Mouse (Mus musculus) hindbrain, embryonic 11.5 days (tissue): ENCODE measurements around the gene D13Ertd608e. TPM values are rescaled to one million over a fixed set of nuclear protein-coding genes. Genes with fewer than 3 reads are reported as not detected.
"Not testable (repeated sequence)": the region's sequence is repeated elsewhere in the genome, so short reads cannot be mapped to it uniquely, and the experiment has no call there.

ENCODE experiments used
- ATAC-seq: fragments of 200-750 bp; cut with Nextera tagmentation; 2 replicates; pipeline ENCODE4 v1.8.0; 2017; ENCODE audit warnings: mild to moderate bottlenecking, moderate TSS enrichment, moderate library complexity; ENCODE audit not compliant: low FRiP score
- DNase-seq: peaks from one replicate; pipeline ENCODE4 v3.0.0-alpha.2; 2015; ENCODE audit warnings: low spot score
- H3K27ac ChIP-seq: fragments of 300-500 bp; sonication (generic); 2 replicates; pipeline ENCODE4 v1.5.1; 2014; ENCODE audit warnings: mild to moderate bottlenecking, low read depth, low read length
- H3K27me3 ChIP-seq: fragments of 300-500 bp; sonication (generic); 2 replicates; pipeline ENCODE4 v1.6.1; 2014; ENCODE audit warnings: mild to moderate bottlenecking, low read length, moderate library complexity, mixed read lengths; ENCODE audit not compliant: control insufficient read depth, insufficient read depth
- H3K36me3 ChIP-seq: fragments of 300-500 bp; sonication (generic); 2 replicates; pipeline ENCODE4 v1.6.1; 2014; ENCODE audit warnings: mild to moderate bottlenecking, low read length, moderate library complexity, mixed read lengths; ENCODE audit not compliant: control insufficient read depth, insufficient read depth
- H3K4me1 ChIP-seq: fragments of 300-500 bp; sonication (generic); replicated peaks from 2 replicates; pipeline ENCODE4 v1.6.1; 2014; ENCODE audit warnings: low read length, mixed read lengths; ENCODE audit not compliant: control insufficient read depth, insufficient read depth
- H3K4me2 ChIP-seq: fragments of 300-500 bp; sonication (generic); replicated peaks from 2 replicates; pipeline ENCODE4 v1.6.1; 2014; ENCODE audit warnings: mild to moderate bottlenecking, low read depth, low read length
- H3K4me3 ChIP-seq: fragments of 300-500 bp; sonication (generic); 2 replicates; pipeline ENCODE4 v1.5.1; 2014; ENCODE audit warnings: low read depth, low read length
- H3K9ac ChIP-seq: fragments of 300-500 bp; sonication (generic); 2 replicates; pipeline ENCODE4 v1.6.1; 2014; ENCODE audit warnings: low read depth, low read length
- H3K9me3 ChIP-seq: fragments of 300-500 bp; sonication (generic); 2 replicates; pipeline ENCODE4 v1.6.1; 2016; ENCODE audit warnings: low read length; ENCODE audit not compliant: control insufficient read depth
- WGBS: fragments of 180-500 bp; shearing (Covaris S2); extraction: QIAGEN DNeasy Blood & Tissue Kit; methylation state at CpG from one replicate; pipeline ENCODE4 v1.1.7; 2014; 5-methylcytosine and 5-hydroxymethylcytosine counted together
- polyA plus RNA-seq: library from polyadenylated mRNA; unstranded; fragments of >200 nt; fragmentation: Nextera tagmentation; extraction: Ambion mirVana; gene quantifications from 2 replicates; pipeline ENCODE4 v1.2.1, GENCODE M21; 2014

Gene D13Ertd608e
- polyA plus RNA-seq, 1 experiment from 2014 or later: not detected

DNA sequence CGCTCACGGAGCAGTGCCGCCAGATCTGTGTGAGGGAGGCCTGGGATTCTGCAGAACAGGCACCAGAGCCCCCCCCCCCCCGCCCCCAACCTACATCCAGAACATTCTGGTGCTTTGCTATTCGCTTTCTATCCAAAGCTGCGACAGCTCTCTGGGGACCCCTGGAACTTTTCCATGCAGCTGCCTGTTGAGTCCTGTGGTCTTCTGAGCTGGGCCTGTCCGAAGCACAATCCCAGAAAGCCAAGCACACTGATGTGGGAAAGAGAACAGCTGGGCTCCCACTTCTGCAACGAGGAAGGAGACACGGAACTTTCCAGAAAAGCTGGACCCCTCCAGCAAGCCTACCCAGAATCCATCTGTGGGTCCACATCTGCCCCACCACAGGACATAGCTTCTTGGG lies 25.8 kb upstream of the D13Ertd608e start:
- H3K9me3 ChIP-seq: no peaks in the 10 kb centered on the region
- H3K36me3 ChIP-seq: no peaks in the 10 kb centered on the region
- no peak overlapping the region for H3K9ac ChIP-seq
- 86% methylated on average over 9 of the region's 9 CpGs for WGBS
- no peaks in the 10 kb centered on the region for H3K4me1 ChIP-seq
- no peak for ATAC-seq
- no peak overlapping the region for H3K4me3 ChIP-seq
- DNase-seq: no peak
- no peak overlapping the region for H3K4me2 ChIP-seq
- no peak overlapping the region for H3K27ac ChIP-seq
- H3K27me3 ChIP-seq: no peaks in the 10 kb centered on the region

DNA sequence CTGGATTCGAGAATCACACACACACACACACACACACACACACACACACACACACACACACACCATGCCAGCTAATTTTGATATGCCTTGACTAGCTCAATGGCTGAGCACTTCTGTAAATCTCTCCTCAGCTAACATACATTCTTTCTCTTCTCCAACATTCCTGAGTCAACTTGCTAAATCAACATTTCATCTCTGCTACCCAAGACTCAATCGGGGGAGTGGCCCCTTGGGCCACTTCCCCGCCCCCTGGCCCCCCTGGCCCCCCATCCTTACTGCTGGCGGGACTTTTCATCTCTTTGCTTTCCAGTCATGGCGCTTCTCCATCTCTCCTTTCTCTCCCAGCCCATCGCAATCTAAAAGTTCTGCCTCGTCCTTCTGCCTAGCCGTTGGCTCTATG lies 19.0 kb upstream of the D13Ertd608e start:
- DNase-seq (no peak), ATAC-seq (no peak)
- Histone ChIP-seq H3K4me2 (no peak overlapping the region), H3K27me3 (no peaks in the 10 kb centered on the region), H3K9ac (no peak overlapping the region), H3K27ac (no peak overlapping the region), H3K4me1 (no peaks in the 10 kb centered on the region), H3K36me3 (no peaks in the 10 kb centered on the region), H3K4me3 (no peak overlapping the region), H3K9me3 (no peaks in the 10 kb centered on the region)
- WGBS: 54% methylated on average over 8 of the region's 8 CpGs

DNA sequence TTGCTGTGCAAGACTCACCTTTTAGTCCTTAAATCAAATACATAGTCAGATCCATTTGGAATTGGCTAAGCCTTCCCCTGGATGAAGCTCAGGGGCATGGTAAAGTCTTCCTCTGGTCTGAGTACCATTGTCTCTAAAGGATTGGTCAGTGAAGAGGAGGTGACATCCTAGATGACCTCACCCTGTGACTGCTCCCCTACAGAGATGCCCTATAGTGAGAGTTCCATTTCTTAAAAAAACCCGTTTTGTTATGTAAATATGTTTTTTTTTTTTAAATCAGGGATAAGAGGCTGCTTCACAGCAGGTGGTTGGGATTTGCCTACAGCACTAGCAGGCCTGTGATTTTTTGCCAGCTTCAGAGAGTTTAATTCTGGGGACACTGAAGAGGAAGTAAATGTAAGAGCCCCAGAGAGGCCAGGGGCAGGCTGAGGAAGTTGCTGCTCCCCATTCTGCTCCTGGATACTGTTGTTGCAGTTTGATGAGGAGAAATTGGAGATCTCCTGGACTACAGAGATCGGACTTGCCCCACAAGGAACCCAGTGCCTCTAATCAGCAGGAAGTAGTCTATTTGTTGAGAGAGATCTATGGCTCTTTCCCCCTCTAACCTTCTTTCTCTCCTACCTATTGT lies 18.1 kb upstream of the D13Ertd608e start:
- no peak for DNase-seq

DNA sequence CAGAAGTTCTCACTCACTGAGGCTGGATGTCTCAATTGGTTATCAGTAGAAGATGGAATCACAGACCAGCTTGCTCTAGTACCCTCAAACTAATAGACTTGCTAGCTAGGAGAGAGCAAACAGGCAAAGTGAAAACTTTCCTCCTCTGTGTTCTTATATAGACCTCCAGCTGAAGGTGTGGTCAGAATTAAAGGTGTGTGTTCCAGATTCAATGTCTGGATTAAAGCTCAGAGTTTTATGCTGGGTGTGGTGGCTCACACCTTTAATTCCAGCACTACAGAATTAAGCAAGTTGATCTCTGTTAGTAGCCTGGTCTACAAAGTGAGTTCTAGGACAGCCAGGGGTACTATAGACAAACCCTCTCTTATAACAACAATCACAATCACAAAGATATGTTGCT lies 5.7 kb upstream of the D13Ertd608e start, which contains the start of gene AF067063:
AF067063 (minus strand) TSS at position 101 of the 400 bp plus-strand sequence.
- H3K27me3 ChIP-seq, H3K36me3 ChIP-seq, ATAC-seq, H3K9ac ChIP-seq, H3K4me1 ChIP-seq, H3K9me3 ChIP-seq, DNase-seq, H3K27ac ChIP-seq, H3K4me2 ChIP-seq, H3K4me3 ChIP-seq: not testable (repeated sequence)

More for the DNA sequence above, 18.1 kb upstream of the D13Ertd608e start:
- Histone ChIP-seq H3K36me3 (no peaks in the 10 kb centered on the region), H3K4me2 (no peak overlapping the region), H3K27me3 (no peaks in the 10 kb centered on the region), H3K27ac (no peak overlapping the region), H3K9me3 (no peaks in the 10 kb centered on the region), H3K9ac (no peak overlapping the region), H3K4me1 (no peaks in the 10 kb centered on the region), H3K4me3 (no peak overlapping the region)
- WGBS: 15% methylated on average over 2 of the region's 2 CpGs
- ATAC-seq: no peak

DNA sequence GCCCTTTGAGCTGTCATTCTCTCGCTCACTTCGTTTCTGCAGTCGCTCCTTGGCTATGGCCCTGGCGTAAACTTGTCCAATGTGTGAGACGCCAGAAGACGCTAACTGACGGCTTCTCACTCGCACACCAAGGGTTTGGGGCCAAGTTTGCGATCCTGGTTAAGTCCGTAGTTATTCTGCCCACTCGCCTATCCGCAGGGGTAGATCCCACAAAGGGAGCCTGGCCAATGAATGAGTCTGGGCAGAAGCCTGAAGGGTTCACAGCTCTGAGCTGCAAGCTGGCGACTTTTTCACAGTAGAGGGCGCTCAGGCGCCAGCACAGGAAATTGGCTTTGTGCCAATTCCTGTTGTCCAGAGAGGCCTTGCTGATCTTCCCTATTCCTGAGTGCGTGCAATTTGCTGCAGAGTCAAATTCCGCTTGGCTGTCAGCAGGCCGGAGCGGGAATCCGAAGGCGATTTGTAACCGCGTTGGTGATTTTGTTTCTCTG lies 562 bp downstream of the D13Ertd608e start:
- peak overlapping the region; percentile 15; the same call in 1 of the 2 replicates for H3K4me2 ChIP-seq
- H3K27ac ChIP-seq, H3K4me3 ChIP-seq, H3K36me3 ChIP-seq, H3K4me1 ChIP-seq, H3K27me3 ChIP-seq, H3K9ac ChIP-seq, H3K9me3 ChIP-seq: not testable (repeated sequence)
- WGBS: 10% methylated on average over 22 of the region's 23 CpGs
- DNase-seq (peak; percentile 52), ATAC-seq (peak; percentile 77)

DNA sequence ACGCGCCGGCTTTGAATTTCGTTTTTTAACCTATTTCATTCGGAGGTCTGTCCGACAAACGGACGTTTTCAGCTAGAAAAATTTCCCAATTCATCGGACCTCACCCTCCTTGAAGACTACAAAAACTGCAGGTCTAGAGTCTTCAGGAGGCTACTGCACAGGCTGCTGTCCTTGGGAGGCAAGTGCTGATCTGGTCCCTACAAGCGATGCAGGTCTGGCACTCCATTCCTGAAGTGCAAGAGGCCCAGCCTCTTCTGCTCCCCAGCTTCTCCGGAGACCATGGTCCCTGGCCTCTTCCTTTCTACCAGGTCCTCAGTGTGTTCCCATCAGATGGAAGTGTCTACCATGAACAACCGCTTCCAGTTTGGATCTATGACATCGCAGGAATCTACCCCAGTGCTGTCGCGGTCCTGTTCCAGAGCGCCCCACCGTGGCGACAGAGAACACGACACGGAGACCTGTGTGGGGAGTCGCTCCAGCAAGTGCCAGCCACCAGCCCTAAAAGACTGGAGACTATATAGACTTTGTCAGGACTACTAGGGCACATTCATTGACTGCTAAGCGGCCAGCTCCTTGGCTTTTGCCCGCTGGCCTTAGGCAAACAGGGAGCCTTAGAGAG lies 2.0 kb downstream of the D13Ertd608e start:
- H3K9ac ChIP-seq, H3K9me3 ChIP-seq, H3K27me3 ChIP-seq, H3K4me1 ChIP-seq, H3K36me3 ChIP-seq, H3K4me3 ChIP-seq, H3K27ac ChIP-seq, H3K4me2 ChIP-seq: not testable (repeated sequence)
- ATAC-seq (peak; percentile 41; the same call in 1 of the 2 replicates), DNase-seq (peak; percentile 76)
- 3% methylated on average over 14 of the region's 23 CpGs for WGBS

DNA sequence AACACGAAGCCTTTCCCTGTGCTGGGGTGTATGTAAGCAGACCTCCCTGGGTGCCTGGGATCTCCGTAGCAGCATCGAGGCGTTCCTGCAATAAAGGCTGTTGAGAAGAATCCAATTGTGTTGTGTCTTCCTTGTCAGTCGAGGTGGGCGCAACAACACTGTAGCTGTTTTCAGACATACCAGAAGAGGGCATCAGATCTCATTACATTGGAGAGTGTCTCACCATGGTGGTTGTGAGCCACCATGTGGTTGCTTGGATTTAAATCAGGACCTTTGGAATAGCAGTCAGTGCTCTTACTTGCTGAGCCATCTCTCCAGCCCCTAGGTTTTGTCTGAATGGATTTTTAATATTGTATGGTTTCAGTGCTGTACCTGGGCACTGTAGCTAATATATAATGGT lies 4.2 kb downstream of the D13Ertd608e start:
- not testable (repeated sequence) for H3K27ac ChIP-seq, H3K4me2 ChIP-seq, H3K36me3 ChIP-seq, H3K4me3 ChIP-seq, H3K4me1 ChIP-seq, H3K27me3 ChIP-seq, H3K9me3 ChIP-seq, H3K9ac ChIP-seq
- ATAC-seq (peak; percentile 22), DNase-seq (peak; percentile 10)
- WGBS: 33% methylated on average over 6 of the region's 6 CpGs

DNA sequence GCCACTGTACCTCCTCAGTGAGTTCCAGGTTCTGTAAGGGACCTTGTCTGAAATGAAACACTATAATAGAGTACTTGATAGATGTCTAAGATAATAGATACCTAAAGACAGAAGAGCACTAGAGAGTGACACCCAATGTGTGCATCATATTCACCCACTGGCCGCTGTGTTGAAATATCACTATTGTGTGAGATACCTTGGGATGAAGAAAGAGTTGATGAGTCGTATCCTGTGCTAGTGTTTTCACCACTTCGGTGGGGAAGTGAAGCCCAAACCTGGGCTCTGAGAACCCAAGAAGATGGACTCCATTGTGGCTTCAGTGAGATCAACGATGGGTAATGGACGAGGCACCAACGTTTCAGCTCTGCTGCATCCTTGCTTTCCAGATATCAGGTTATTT lies 26.6 kb downstream of the D13Ertd608e start:
- not testable (repeated sequence) for H3K4me3 ChIP-seq, ATAC-seq, DNase-seq, H3K4me1 ChIP-seq, H3K9me3 ChIP-seq, H3K36me3 ChIP-seq, H3K4me2 ChIP-seq, H3K9ac ChIP-seq, H3K27me3 ChIP-seq, H3K27ac ChIP-seq
- no CpG with 5 or more reads among the region's 6 CpGs for WGBS

DNA sequence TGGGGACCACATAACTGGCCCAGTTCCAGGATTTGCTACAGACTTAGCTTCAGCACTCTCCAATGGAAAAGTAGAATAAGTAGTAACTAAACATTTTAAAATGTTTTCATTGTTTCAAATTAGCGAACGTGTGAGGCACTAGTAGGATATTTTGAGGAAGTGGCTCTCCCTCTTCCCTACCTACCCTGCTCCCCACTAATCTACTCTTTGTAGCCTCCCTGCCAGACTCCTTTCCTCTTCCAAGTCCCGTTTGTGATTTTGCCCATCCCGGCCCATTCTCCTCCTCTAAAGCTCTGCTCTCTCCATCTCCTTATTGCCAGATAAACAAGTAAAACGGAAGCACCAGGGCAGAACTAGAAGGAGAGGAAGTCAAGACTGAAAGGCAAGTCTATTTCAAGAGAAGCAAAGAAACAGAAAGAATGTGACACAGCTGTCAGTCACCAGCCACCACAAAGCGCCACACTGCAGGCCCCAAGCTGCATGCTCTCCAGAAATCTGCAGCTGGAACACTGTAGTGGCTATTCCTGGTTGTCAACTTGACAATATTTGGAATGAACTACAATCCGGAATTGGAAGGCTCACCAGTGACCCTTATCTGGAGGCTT lies 28.7 kb downstream of the D13Ertd608e start:
- not testable (repeated sequence) for H3K27ac ChIP-seq, H3K4me1 ChIP-seq, ATAC-seq, H3K27me3 ChIP-seq, H3K9me3 ChIP-seq, H3K4me3 ChIP-seq, H3K9ac ChIP-seq, H3K36me3 ChIP-seq, DNase-seq, H3K4me2 ChIP-seq
- WGBS: 83% methylated on average over 5 of the region's 7 CpGs
